Mouse (Mus musculus): Measurements from ENCODE around the gene C1qtnf12.

The C1qtnf12 gene

DNA sequence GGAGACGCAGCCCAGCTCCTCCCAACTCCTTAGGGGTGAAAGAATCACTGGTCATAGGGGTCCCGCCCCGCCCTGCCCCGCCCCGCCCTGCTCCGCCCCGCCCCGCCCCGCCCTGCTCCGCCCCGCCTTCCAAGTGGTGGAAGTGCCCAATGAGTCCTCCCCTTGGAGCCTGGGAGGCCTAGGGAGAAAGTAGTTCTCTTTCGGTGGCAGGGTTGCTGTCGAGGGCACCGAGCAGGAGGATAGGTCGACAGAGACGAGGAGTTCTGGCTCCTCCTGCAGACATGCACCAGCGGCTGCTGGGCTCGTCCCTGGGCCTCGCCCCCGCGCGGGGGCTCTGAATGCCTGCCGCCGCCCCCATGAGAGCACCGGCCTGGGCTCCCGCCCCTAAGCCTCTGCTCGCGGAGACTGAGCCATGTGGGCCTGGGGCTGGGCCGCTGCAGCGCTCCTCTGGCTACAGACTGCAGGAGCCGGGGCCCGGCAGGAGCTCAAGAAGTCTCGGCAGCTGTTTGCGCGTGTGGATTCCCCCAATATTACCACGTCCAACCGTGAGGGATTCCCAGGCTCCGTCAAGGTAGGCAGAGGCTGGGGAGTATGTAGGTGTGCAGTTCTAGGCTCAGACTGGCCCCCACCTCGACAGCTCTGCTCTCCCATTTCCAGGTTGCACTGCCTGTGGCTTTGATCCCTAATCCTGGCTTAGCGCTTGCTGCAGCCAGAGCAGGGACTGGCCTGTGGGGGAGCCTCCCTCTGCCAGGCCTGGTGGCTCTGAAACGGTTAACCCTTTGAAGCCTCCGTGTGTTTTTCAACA, at the start of gene C1qtnf12:
TSS of gene C1qtnf12 (plus strand) at position 152 of the 805 bp plus-strand sequence.
- DNase-seq (ENCODE audit: low read depth) = peak; percentile 72

DNA sequence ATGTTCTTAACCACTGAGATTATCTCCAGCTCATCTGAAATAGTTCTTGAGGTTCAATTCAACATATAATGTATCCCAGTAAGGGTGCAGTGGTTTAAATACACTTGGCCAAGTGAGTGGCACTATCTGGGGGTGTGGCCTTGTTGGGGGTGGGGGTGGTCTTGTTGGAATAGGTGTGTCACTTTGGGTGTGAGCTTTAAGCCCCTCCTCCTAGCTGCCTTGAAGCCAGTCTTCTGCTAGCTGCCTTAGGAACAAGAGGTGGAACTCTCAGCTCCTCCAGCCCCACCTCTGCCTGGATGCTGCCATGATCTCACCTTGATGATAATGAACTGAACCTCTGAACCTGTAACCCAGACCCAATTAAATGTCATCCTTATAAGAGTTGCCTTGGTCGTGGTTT, 30.1 kb upstream of the C1qtnf12 start:
- no peak for DNase-seq (ENCODE audit: low read depth)

DNA sequence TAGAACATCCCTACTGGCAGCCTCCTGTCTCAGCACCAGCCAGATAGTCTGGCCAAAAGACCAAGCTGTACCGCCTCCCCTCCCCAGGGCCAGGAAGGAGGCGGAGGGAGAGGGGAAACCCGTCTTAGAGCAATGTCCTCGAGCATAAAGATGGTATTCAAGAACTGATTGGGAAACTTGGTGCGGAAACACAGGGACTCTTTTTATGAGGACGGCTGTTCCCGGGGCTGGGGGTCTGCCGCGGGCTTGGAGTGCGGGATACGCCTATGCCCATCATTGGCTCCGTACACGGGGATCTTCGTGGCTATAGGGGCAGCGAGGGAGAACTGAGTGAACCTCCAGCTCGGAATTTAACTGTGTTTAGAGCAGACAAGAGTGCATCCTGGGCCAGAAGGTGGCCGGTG, 19.1 kb upstream of the C1qtnf12 start:
- no peak for DNase-seq (ENCODE audit: low read depth)

DNA sequence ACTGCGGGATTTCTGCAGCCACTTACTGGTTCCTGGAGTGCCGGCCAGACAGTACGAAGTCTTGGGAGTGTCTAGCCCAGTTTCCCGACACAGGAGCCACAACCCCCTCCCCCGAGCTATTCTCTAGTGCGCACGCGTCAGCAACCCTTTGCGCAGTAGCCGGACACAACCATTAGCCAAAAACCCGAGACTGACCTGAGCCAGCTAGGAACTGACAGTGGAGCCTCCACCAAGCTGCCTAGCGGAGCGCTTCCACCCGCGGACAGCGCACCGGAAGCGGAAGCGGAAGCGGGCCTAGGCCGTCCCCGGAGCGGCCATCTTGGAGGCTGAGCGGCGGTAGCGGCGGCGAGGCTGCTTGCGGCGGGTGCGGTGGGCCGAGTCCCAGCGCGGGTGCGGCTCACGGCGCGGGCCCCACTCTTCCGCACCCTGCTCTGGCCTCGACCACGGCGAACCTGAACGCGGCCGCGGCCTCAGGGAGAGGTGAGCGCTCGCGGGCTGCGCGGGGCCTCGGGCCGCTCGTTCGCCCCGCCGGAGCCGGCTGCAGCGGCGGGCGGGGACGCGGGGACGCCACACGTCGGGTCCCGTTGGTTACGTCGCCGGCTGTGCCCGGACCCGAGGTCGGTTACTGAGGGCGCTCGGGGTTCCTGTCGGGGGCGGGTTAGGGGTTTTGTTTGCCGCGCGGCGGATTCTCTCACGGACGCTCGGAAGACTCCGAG, 18.4 kb upstream of the C1qtnf12 start, which contains the start of gene Ube2j2:
TSS of gene Ube2j2 (plus strand) at position 298 of the 716 bp plus-strand sequence.
- peak; percentile 95 for DNase-seq (ENCODE audit: low read depth)

DNA sequence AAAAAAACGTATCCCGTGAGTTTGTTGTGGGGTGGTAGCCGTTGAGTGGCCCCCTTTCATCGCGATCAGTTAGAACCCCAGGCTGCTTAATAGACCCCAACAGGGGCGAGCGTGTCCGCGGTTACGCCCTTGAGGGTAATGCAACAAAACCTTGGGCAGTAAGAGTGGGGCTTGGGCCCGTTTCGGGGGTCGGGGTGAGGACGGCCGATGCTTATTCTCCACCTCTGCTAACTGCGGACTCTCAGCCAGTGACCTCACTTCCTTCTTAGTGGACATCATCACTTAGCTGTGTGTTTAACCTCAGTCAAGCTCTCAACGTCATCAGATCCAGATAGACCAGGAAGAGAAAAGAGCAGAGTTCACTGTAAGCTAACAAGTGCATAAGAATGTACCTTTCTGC, 17.8 kb upstream of the C1qtnf12 start:
- DNase-seq (ENCODE audit: low read depth) = peak; percentile 72

DNA sequence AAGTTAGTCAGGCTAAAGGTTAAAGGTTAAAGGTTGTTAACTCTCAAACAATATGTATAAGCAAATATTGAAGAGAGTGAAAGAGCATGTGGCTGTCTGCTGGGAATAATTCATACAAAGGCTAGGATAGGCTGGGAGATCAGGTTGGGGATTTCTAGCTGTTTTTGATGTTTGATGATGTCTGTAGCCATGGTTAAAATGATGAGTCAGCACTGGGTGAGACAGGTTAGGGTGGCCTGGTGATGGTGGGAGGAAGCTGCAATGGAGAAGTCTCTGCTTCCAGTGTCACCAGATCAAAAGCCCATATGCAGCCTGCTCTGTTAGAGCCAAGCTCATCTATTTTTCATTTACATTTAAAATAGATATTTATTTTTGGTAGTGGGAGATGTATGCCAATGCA, 15.0 kb upstream of the C1qtnf12 start:
- peak; percentile 21 for DNase-seq (ENCODE audit: low read depth)

DNA sequence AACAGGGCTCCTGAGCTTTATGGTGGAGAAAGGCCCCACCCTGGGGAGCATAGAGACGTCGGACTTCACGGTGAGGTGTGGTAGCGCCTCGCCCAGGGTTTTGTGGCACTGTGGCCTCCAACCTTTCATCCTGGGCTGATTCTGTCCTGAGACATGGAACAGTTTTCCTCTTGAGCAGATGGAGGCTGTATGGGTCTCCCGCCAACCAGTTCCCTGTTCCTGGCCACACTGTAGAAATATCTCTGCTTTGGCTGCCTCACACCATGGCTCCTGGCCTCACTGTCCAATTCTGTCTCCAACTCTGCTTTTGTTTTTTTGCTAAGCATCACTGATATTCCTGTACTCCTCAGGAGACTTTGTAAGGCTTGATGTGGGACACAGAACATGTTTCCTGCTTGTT, 6.6 kb upstream of the C1qtnf12 start:
- DNase-seq (ENCODE audit: low read depth) = no peak

DNA sequence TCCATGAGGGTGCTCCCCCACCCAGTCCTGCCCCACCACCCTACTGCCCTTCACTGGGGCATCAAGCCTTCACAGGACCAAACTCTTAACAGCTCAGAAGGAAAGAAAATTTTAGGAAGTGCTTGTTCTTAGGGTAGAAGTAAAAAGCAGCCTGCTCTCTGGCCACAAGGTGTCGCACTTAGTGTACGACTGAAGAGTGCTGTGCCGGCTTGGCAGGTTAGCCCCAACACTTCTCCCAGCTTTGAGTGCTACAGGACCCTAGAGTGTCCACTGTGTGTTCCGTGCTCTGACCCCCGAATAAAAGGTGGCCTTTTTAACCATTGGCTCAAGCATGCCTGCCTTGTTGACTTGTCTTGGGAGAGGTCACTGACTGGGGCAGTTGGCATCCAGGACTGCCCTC, 2.8 kb upstream of the C1qtnf12 start:
- peak; percentile 92 for DNase-seq (ENCODE audit: low read depth)

DNA sequence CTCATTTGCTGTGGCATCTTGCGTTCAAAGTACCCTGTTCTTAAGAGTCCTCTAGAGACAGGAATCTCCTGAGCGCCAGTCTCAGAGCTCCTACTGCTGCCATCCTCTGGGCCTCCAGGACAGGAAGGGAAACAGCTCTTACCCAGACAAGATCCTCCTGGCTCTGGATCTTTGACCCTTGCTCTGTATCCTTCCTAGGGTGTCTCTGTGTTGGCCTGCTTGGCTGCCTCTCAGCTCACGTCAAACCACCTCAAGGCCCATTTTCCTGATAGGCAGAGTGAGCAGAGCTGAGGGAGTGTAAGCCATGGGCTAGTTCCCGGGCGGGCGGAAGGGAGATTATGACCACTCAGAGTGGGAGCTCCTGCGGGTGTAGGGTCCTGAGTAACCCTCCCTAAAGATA, 988 bp downstream of the C1qtnf12 start:
- no peak for DNase-seq (ENCODE audit: low read depth)

DNA sequence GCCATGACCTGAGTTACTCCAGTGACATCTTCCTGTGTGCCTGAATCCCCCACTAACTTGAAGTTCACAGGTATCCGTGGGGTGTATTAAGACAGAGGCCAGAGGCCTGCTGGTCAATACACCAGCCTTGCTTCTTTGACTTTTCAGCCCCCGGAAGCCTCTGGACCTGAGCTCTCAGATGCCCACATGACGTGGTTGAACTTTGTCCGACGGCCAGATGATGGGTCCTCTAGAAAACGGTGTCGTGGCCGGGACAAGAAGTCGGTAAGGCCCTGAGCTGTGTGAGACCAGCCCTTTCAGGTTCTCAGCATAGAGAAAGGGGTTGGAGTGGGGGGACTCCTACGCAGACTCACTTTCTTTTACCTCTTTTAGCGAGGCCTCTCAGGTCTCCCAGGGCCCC, 2.3 kb downstream of the C1qtnf12 start:
- no peak for DNase-seq (ENCODE audit: low read depth)

DNA sequence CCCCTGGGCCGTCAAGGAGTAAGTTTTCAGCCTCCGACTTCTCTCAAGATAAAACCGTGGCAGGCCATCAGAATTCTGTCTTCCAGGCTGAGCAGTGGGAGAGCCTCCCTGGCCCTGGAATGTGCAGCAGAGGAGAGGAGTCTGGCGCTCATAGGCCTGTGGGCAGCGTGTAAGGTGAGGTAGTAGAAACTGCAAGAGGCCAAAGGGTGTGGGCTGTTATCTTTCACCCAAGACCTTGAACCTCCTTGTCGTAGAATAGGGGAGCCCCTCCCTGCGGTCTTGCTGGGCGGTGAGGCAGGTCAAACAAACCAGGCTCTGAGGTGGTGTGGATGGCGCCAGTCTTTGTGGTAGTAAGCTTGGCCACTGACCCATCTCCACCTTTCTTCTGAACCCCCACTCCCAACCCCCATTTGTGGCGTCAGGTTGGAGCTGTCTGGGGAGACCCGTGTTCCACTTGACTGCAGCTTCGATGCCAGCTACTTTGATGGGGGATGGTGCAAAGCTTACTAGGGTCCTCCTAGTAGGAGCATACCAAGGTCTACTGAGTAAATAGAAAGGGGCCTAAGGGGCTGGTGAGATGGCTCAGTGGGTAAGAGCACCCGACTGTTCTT, 7.0 kb downstream of the C1qtnf12 start:
- no peak for DNase-seq (ENCODE audit: low read depth)

DNA sequence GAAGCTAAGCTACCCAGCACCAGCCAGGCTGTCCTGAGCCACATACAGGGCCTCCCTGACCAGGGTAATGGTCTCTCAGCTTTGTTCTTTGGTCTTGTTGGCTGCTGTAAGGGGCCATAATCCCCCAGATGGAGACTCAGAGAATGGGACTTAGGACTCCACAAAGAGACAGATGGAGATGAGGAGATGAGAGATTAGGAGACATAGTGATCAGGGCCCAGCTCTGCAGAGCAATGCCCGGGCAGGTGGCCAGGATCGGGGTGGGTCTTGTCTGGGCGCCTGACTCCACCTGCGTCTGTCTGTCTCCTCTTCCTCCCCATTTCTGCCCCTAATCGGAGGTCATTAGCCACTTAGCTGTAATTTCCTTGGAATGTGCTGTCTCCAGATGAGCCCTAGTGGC, 8.2 kb downstream of the C1qtnf12 start:
- no peak for DNase-seq (ENCODE audit: low read depth)

DNA sequence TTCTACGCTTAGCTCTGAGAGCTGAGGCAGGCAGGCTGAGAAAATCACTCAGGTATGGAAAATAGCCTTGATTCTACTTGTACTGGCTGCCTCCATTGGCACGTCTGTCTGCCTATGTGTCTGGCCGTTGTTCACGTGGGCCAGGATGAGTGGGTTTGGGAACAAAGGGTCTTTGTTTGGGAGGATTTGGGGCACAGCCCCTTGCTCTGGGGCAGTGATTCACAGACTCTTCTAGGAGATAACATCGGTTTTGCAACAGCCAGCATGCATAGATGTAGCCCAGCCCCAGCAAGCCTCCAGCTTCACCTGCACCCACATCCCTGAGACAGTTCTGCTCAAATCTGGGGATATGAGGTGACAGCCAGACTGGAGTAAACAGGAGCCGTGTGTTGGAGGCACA, 10.5 kb downstream of the C1qtnf12 start:
- no peak for DNase-seq (ENCODE audit: low read depth)

DNA sequence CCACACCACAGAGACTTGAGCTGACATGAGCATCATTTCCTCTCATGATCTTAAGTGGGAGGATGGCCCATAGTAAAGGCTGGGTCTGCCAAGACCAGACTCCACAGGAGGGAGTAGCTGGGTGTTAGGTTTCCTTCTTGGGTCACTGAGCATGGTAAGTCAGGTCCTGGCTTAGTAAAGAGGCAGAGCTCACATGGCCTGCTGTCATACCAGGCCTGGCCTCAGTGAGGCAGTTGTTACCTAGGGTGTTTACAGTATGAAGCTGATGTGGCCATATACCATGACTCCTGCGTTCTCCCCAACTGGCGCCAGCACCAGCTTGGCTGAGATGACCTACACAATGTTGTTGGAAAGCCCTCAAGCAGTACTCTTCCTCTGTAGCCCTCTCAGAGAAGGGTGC, 11.1 kb downstream of the C1qtnf12 start:
- peak; percentile 30 for DNase-seq (ENCODE audit: low read depth)

DNA sequence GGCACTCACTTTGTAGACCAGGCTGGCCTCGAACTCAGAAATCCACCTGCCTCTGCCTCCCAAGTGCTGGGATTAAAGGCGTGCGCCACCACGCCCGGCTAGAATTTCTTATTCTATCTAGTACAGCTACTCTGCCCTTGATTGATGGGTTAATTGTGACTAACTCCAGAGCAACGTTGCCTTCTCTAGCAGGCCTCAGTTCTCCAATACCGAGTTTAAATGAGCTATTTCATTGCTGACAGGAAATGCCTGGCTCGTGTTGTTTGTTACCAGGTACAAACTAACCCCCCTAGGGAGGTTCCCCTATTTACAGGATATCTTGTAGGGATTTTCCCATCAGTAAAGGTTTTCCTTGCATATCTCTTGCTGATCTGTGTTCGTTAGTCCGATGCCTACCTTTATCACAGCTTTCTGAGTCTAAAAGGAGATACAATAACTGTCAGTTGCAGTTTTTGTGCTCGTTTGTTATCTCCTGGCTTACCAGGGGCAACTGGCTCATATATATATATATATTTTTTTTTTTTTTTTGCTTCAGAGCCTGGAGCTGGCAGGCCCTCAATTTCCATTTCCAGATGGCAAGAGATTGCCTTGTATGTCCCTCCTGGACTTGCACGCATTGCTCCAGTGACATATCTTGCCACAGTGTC, 19.4 kb downstream of the C1qtnf12 start:
- no peak for DNase-seq (ENCODE audit: low read depth)

DNA sequence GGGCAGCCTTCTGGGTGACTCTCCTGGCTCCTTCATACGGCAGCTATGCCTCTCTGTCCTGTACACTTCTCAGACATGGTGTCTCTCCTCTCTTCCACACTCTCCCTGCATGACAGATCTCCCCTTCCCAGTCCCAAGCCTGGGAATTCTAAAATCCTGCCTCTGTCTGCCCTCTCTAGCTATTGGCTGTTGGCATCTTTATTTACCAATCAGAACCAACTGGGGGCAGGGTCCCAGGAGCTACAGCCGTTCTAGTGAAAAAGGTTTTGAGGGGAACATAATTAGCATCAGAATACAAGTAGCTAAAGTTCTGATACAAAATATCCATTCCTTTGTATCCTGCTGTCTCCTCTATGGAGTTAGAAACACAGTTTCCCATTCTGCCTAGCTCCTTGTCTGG, 21.7 kb downstream of the C1qtnf12 start:
- no peak for DNase-seq (ENCODE audit: low read depth)

DNA sequence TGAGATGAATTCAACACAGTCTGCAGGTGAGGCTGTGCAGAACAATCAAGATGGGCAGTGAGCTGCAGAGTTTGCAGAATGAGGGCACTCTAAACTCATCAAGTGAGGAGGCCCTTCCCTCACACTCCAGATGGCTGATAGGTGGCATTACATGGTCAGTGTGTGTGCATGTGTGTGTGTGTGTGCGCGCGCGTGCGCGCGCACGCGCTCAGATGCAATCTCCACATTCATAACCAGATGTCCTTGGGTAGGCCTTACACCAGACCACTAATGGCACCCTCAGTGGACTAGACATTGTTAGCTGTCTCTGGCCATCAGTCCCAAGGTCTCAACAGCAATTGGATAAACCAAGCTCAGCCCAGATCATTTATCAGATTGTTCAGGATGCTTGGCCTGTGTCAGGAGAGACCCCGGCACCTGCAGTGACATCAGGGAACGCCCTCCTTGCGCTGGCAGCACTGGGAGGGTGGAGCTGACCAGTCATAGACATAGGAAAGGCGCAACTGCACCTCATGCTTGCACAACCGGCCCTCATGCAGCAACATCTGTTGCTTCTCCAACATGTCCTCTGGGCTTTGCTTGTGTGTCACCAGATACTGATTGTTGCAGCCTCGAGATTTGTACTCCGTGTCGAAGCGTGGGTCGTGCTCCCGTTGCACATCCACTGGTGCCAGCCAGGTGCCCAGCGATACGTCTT, 29.2 kb downstream of the C1qtnf12 start:
- DNase-seq (ENCODE audit: low read depth) = peak; percentile 29

DNA sequence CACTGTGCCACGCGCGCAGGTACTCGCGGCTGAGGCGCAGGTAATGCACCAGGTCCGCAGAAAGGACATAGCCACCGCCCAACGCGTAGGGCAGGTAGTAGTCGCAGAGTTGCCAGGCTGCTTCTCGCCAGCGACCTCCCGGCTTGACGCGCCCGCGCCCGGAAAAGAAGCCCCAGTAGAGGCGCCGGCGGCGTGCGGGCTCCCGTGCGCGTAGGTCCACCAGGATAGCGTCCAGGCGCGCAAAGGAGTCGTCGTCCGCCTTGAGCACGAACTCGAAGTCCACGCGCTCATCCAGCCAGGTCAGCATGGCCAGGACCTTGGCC, 29.8 kb downstream of the C1qtnf12 start:
- DNase-seq (ENCODE audit: low read depth) = no peak

DNA sequence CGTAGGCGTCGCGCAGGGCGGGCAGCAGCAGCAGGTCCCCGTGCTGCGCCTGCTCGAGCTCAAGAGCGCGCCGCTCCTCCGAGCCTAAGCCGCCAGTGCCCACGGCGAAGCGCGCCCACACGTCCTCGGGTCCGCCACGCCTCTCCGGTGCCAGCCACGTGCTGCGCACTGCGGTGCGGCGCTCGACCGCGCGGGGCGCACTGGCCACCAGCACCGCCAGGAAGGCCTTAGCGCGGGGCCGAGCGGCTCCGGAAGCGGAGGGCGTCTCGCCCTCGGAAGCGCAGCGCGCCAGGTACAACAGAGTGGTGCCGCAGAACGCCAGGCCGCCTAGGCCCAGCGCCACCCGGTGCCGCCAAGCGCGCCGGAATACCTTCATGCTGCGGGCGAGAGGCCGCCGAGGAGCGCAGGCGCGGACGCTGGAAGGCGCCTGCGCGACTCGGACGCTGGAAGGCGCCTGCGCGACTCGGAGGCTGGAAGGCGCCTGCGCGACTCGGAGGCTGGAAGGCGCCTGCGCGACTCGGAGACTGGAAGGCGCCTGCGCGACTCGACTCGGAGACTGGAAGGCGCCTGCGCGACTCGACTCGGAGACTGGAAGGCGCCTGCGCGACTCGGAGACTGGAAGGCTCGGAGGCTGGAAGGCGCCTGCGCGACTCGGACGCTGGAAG, 30.3 kb downstream of the C1qtnf12 start, which contains the start of the genes B3galt6 and Sdf4:
TSS of gene B3galt6 (minus strand) at position 409 of the 665 bp plus-strand sequence.
TSS of gene Sdf4 (plus strand) at position 632 of the 665 bp plus-strand sequence.
- peak; percentile 93 for DNase-seq (ENCODE audit: low read depth)

DNA sequence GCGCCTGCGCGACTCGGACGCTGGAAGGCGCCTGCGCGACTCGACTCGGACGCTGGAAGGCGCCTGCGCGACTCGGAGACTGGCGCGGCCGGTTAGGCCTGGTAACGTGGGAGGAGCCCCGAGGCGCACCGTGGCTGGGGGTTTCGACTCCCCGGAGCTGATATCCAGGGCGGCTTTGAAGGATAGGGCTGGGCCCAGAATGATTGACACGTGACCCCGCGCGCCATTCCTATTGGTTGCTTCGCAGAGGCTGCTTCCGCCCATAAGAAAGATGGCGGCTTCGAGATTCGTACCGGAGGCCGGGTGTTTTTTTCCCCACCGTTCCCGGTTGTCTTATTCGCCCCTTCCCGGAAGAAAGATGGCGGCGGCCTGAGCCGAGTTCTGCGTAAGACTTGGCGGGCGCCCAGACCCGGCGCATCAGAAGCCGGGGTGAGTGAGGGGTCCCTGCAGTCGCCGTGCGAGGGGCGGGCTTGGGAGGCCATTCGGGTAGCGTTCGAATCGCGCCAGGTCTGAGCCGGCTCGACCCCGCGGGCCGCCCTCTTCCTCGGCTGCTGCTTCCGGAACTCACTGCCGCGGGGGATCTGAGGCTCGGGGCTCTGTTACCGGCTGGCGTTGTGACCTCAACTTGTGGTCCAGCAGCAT, 30.9 kb downstream of the C1qtnf12 start:
- DNase-seq (ENCODE audit: low read depth) = peak; percentile 99

DNA sequence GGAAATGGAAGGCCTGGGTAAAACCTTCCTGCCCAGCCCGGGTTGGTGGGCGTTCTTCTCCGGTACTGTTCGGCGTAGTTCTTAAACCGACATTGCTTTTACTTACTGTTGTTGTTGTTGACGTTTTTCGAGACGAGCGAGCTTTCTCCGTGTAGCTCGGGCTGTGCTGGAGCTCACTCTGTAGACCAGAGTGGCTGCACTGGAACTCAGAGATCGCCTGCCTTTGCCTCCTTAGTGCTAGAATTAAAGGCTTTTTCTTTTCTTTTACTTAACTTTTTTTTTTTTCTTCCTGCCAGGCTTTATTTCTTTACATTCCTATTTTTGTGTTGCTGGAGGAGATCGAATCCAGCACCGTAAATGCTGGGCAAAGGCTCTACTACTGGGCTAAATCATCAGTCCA, 31.5 kb downstream of the C1qtnf12 start:
- DNase-seq (ENCODE audit: low read depth) = no peak
